Comparison of ENCODE assay signal across 20 mouse cellular contexts in the genomic region with DNA sequence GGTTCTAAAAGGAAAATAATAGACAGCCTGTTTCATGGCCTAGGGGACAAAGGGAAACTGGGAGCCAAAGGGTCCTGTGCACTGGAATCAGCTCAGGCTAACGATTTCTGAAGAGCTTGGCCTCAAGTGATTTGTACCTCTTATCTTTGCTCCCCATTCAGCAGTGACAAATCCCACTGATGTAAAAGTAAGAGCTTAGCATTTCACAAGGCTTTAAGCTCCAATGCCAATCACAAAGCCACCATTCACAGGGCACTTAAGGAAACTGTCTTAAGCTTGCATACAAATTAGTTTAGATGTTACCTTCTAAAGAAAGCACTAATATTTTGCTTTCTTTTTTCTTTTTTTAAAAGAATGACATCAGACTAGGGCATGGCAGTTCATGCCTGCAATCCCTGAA. TPM values are rescaled to one million over a fixed set of nuclear protein-coding genes. Genes with fewer than 3 reads are reported as not detected.
A peak's percentile ranks its signal among the peaks of the same experiment; 100 is the strongest.
DNase-seq lines count a peak whose midpoint lies in the region; ATAC-seq lines count a peak whose summit lies in the region.
"Had no signal": no experiment of that assay in that cellular context is flagged by ENCODE, and none has a peak within 500 bp of the region (broad histone marks: within the 10 kb centered on the region; RNA-seq: fewer than 3 reads in every experiment).

No protein-coding gene starts in this region.

- no peak overlapping the region for H3K4me3 ChIP-seq in forebrain, embryonic 14.5 days (ENCODE audit: low read depth, low read length)
- no peak overlapping the region for H3K4me3 ChIP-seq in forebrain, embryonic 12.5 days (replicated peaks)
- no peak overlapping the region for H3K4me3 ChIP-seq in midbrain, embryonic 11.5 days (ENCODE audit: low read depth, low read length)
- no peak overlapping the region for H3K4me3 ChIP-seq in midbrain, embryonic 10.5 days
- H3K4me3 ChIP-seq in midbrain, embryonic 16.5 days (ENCODE audit: low read depth, low read length): no peak overlapping the region
- H3K4me3 ChIP-seq: embryonic facial prominence, embryonic 10.5 days; forebrain, embryonic 13.5 days; gastrocnemius, adult 2 months; hindbrain, embryonic 12.5 days had no signal

- ATAC-seq in forebrain, embryonic 14.5 days: no peak
- ATAC-seq in forebrain, embryonic 12.5 days (ENCODE audit: low FRiP score): no peak
- ATAC-seq in midbrain, embryonic 11.5 days (ENCODE audit: low FRiP score): peak; percentile 68; the same call in 1 of the 2 replicates
- peak; percentile 56 for ATAC-seq in midbrain, embryonic 16.5 days
- ATAC-seq: activated CD4-positive, CD25-positive, alpha-beta regulatory T cell, adult 4 months; forebrain, embryonic 13.5 days; hindbrain, embryonic 16.5 days had no signal

- H3K36me3 ChIP-seq in forebrain, embryonic 14.5 days (ENCODE audit: control insufficient read depth, insufficient read depth, low read length): no peaks in the 10 kb centered on the region
- H3K36me3 ChIP-seq in forebrain, embryonic 12.5 days (replicated peaks): no peaks in the 10 kb centered on the region
- H3K36me3 ChIP-seq in midbrain, embryonic 11.5 days (ENCODE audit: control insufficient read depth, insufficient read depth, low read length): no peaks in the 10 kb centered on the region
- no peaks in the 10 kb centered on the region for H3K36me3 ChIP-seq in midbrain, embryonic 10.5 days
- H3K36me3 ChIP-seq in midbrain, embryonic 16.5 days (ENCODE audit: control insufficient read depth, insufficient read depth, low read length): no peaks in the 10 kb centered on the region
- H3K36me3 ChIP-seq: embryonic facial prominence, embryonic 10.5 days; hindbrain, embryonic 12.5 days had no signal

- 3% methylated on average over 1 of the region's 1 CpGs for WGBS in forebrain, embryonic 14.5 days
- 4% methylated on average over 1 of the region's 1 CpGs for WGBS in forebrain, embryonic 12.5 days
- 3% methylated on average over 1 of the region's 1 CpGs for WGBS in midbrain, embryonic 11.5 days
- 5% methylated on average over 1 of the region's 1 CpGs for WGBS in midbrain, embryonic 10.5 days
- 10% methylated on average over 1 of the region's 1 CpGs for WGBS in midbrain, embryonic 16.5 days

- H3K9ac ChIP-seq in forebrain, embryonic 14.5 days (ENCODE audit: low read length): no peak overlapping the region
- no peak overlapping the region for H3K9ac ChIP-seq in forebrain, embryonic 12.5 days
- H3K9ac ChIP-seq in midbrain, embryonic 11.5 days (ENCODE audit: low read length): no peak overlapping the region
- no peak overlapping the region for H3K9ac ChIP-seq in midbrain, embryonic 16.5 days (ENCODE audit: low read depth, low read length)
- H3K9ac ChIP-seq: forebrain, embryonic 13.5 days; hindbrain, embryonic 12.5 days had no signal

- no peaks in the 10 kb centered on the region for H3K27me3 ChIP-seq in forebrain, embryonic 14.5 days (replicated peaks; ENCODE audit: control insufficient read depth, insufficient read depth, low read length)
- H3K27me3 ChIP-seq in forebrain, embryonic 12.5 days: 0 out of 2 replicates have a peak, but pooled peaks cover 4% of the 10 kb centered on the region
- H3K27me3 ChIP-seq in midbrain, embryonic 11.5 days (ENCODE audit: control insufficient read depth, insufficient read depth, low read length): peaks cover 7% of the 10 kb centered on the region
- peaks cover 75% of the 10 kb centered on the region for H3K27me3 ChIP-seq in midbrain, embryonic 10.5 days (ENCODE audit: low read depth, poor library complexity, severe bottlenecking)
- H3K27me3 ChIP-seq in midbrain, embryonic 16.5 days (ENCODE audit: control insufficient read depth, insufficient read depth, low read depth, low read length): no peaks in the 10 kb centered on the region
- H3K27me3 ChIP-seq: forebrain, embryonic 13.5 days; hindbrain, embryonic 12.5 days had no signal

- no peaks in the 10 kb centered on the region for H3K9me3 ChIP-seq in forebrain, embryonic 14.5 days (replicated peaks; ENCODE audit: control insufficient read depth, low read length)
- no peaks in the 10 kb centered on the region for H3K9me3 ChIP-seq in forebrain, embryonic 12.5 days
- H3K9me3 ChIP-seq in midbrain, embryonic 11.5 days (ENCODE audit: control insufficient read depth, low read length): no peaks in the 10 kb centered on the region
- H3K9me3 ChIP-seq in midbrain, embryonic 10.5 days (replicated peaks): no peaks in the 10 kb centered on the region
- no peaks in the 10 kb centered on the region for H3K9me3 ChIP-seq in midbrain, embryonic 16.5 days (replicated peaks; ENCODE audit: control insufficient read depth, low read length, poor library complexity, severe bottlenecking)
- H3K9me3 ChIP-seq: embryonic facial prominence, embryonic 10.5 days; forebrain, embryonic 13.5 days; hindbrain, embryonic 12.5 days had no signal

- no peak overlapping the region for H3K27ac ChIP-seq in forebrain, embryonic 14.5 days (ENCODE audit: low read depth, low read length)
- no peak overlapping the region for H3K27ac ChIP-seq in forebrain, embryonic 12.5 days
- no peak overlapping the region for H3K27ac ChIP-seq in midbrain, embryonic 11.5 days (ENCODE audit: low read depth, low read length)
- H3K27ac ChIP-seq in midbrain, embryonic 10.5 days (replicated peaks): no peak overlapping the region; the same call in 1 of the 2 replicates
- H3K27ac ChIP-seq in midbrain, embryonic 16.5 days (ENCODE audit: low read length): no peak overlapping the region
- H3K27ac ChIP-seq: embryonic facial prominence, embryonic 10.5 days; forebrain, embryonic 13.5 days; gastrocnemius, adult 2 months; hindbrain, embryonic 12.5 days had no signal

- peak; percentile 23 for DNase-seq in forebrain, embryonic 14.5 days (ENCODE audit: low spot score)
- peak; percentile 86 for DNase-seq in midbrain, embryonic 11.5 days (ENCODE audit: low spot score, missing footprints)
- no peak for DNase-seq in midbrain, embryonic 10.5 days (ENCODE audit: low spot score)
- peak; percentile 19 for DNase-seq in fat pad, adult 2 months (ENCODE audit: extremely low read depth, low read depth, low spot score)
- no peak for DNase-seq in thymus, postnatal 10 days (ENCODE audit: low spot score in 2 of 2)
- DNase-seq: adrenal gland, postnatal 14 days; cerebellum, adult 2 months; gastrocnemius, adult 2 months; gastrocnemius, postnatal 25 days; heart, postnatal 10 days; heart, postnatal 4 days had no signal

- H3K4me1 ChIP-seq in forebrain, embryonic 14.5 days (ENCODE audit: control insufficient read depth, insufficient read depth, low read length): peaks cover 18% of the 10 kb centered on the region
- peaks cover 14% of the 10 kb centered on the region for H3K4me1 ChIP-seq in forebrain, embryonic 12.5 days
- H3K4me1 ChIP-seq in midbrain, embryonic 11.5 days (ENCODE audit: control insufficient read depth, insufficient read depth, low read length): no peaks in the 10 kb centered on the region; the same call in 1 of the 2 replicates
- H3K4me1 ChIP-seq in midbrain, embryonic 10.5 days: peaks cover 14% of the 10 kb centered on the region
- peaks cover 7% of the 10 kb centered on the region; the same call in 1 of the 2 replicates for H3K4me1 ChIP-seq in midbrain, embryonic 16.5 days (ENCODE audit: control insufficient read depth, insufficient read depth, low read length)

- no peak overlapping the region for H3K4me2 ChIP-seq in forebrain, embryonic 14.5 days (ENCODE audit: low read length)
- no peak overlapping the region for H3K4me2 ChIP-seq in forebrain, embryonic 12.5 days
- H3K4me2 ChIP-seq in midbrain, embryonic 11.5 days: no peak overlapping the region
- H3K4me2 ChIP-seq in midbrain, embryonic 16.5 days (ENCODE audit: low read length): no peak overlapping the region
- H3K4me2 ChIP-seq: forebrain, embryonic 13.5 days; hindbrain, embryonic 12.5 days had no signal

RNA-seq across cellular contexts. Expression of gene Il12b, which starts 6.1 kb away (rescaled TPM):
- not detected in 2 replicates for polyA plus RNA-seq in forebrain, embryonic 14.5 days (2014; fragmentation: Nextera tagmentation; extraction: Ambion mirVana)
- not detected in 2 replicates for polyA plus RNA-seq in forebrain, embryonic 12.5 days (2016; fragmentation: Nextera tagmentation; extraction: Ambion mirVana)
- polyA plus RNA-seq in midbrain, embryonic 11.5 days (2014; fragmentation: Nextera tagmentation; extraction: Ambion mirVana): not detected in 2 replicates
- not detected in 2 replicates for polyA plus RNA-seq in midbrain, embryonic 10.5 days (2016; fragmentation: Nextera tagmentation; extraction: Ambion mirVana)
- not detected in 2 replicates for polyA plus RNA-seq in midbrain, embryonic 16.5 days (2015; fragmentation: Nextera tagmentation; extraction: Ambion mirVana)
- polyA plus RNA-seq: activated CD4-positive, CD25-positive, alpha-beta regulatory T cell, adult 4 months; C2C12; cerebellum, adult 2 months; embryonic facial prominence, embryonic 10.5 days; forebrain, embryonic 13.5 days; heart, embryonic 14.5 days; hindbrain, embryonic 12.5 days; hindbrain, embryonic 16.5 days had no signal

Comparison
In these comparisons a context has a peak if more than half of its experiments do, and no peak if none do; other contexts are left out.
1. DNase-seq: peak in forebrain, embryonic 14.5 days (single experiment), midbrain, embryonic 11.5 days (single experiment) and fat pad, adult 2 months (single experiment); none in midbrain, embryonic 10.5 days (single experiment) and thymus, postnatal 10 days (0 of 2).
2. ATAC-seq: peak in midbrain, embryonic 11.5 days (single experiment) and midbrain, embryonic 16.5 days (single experiment); none in forebrain, embryonic 14.5 days (single experiment) and forebrain, embryonic 12.5 days (single experiment).